Mouse (Mus musculus): ENCODE measurements around the gene Gna14. TPM values are rescaled to one million over a fixed set of nuclear protein-coding genes. Genes with fewer than 3 reads are reported as not detected.

The Gna14 gene
- total RNA-seq, 2 experiments from 2014 or later = 1.7 to 2.6 TPM

- ATAC-seq (replicated peaks; ENCODE audit: poor library complexity) = peak; percentile 83
Observed at GRCm38 (mm10) chr19:16448796-16449195, 13.2 kb downstream of the Gna14 start.

- ATAC-seq (replicated peaks; ENCODE audit: poor library complexity) = no peak
Observed at GRCm38 (mm10) chr19:16450824-16451223, 15.3 kb downstream of the Gna14 start.

- peak; percentile 74 for ATAC-seq (replicated peaks; ENCODE audit: poor library complexity)
Observed at GRCm38 (mm10) chr19:16456181-16456580, 20.6 kb downstream of the Gna14 start.

GRCm38 (mm10) chr19:16457127-16457526 is 21.6 kb downstream of the Gna14 start:
- ATAC-seq (replicated peaks; ENCODE audit: poor library complexity) = peak; percentile 62

GRCm38 (mm10) chr19:16459317-16459716 is 23.8 kb downstream of the Gna14 start:
- peak; percentile 61 for ATAC-seq (replicated peaks; ENCODE audit: poor library complexity)

- no peak for ATAC-seq (replicated peaks; ENCODE audit: poor library complexity)
Observed at GRCm38 (mm10) chr19:16460292-16460691, 24.7 kb downstream of the Gna14 start.

DNA sequence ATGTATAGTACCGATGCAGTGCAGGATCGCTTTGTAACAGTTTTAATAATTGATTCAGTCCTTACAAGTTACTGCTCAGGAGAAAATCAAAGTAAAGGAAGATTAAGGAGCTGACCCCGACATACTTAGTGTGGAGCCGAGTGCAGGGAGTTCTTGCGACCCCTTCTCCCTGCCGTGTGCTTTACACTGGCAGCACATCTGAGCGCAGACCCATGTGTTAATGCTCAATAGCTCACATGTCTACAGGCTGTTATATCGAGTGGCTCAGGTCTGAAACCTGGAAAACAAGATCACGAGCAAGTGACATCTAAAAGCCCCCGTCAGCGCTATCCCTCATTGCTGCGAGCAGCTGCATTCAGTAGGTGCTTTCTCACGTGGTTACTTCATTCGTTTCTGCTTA is 25.3 kb downstream of the Gna14 start:
- ATAC-seq (replicated peaks; ENCODE audit: poor library complexity) = no peak

DNA sequence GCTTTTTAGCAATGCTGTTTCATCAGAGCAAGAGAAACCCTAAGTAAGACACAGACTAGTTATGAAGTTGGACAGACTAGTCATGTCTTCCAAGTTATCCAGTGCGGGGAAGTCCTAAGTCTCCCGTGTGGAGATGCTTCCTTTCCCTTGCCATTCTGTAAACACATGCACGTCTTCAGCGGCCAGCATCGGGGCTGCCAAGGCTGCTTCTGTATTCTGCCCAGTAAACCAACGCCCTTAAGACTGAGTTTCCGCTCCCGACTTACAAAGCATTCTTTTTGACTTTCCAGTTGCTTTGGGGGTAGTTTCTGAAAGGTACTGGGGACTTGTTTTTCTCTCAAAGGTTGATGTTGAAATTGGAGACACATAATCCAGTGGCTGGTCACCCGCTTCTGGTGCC is 26.9 kb downstream of the Gna14 start:
- no peak for ATAC-seq (replicated peaks; ENCODE audit: poor library complexity)

- no peak for ATAC-seq (replicated peaks; ENCODE audit: poor library complexity)
Observed at GRCm38 (mm10) chr19:16464730-16465129, 29.2 kb downstream of the Gna14 start.

- ATAC-seq (replicated peaks; ENCODE audit: poor library complexity) = 0 out of 2 replicates have a peak, but pooled peaks have one; percentile 37
Observed at GRCm38 (mm10) chr19:16468756-16469374, 33.3 kb downstream of the Gna14 start.

DNA sequence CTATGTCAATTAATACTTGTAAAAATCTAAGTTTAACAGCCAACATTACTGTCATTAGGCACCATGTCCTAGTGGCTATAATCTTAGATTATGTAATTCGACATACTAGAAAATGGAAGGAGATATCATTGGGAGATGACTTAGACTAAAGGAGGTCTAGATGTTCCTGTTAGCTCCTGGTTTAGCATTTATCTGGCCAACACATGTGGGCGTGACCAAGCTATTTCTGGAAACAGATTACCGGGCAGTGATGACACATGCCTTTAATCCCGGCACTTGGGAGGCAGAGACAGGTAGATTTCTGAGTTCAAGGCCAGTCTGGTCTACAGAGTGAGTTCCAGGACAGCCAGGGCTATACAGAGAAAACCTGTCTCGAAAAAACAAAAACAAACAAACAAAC is 37.1 kb downstream of the Gna14 start:
- ATAC-seq (replicated peaks; ENCODE audit: poor library complexity) = 0 out of 2 replicates have a peak, but pooled peaks have one; percentile 8

DNA sequence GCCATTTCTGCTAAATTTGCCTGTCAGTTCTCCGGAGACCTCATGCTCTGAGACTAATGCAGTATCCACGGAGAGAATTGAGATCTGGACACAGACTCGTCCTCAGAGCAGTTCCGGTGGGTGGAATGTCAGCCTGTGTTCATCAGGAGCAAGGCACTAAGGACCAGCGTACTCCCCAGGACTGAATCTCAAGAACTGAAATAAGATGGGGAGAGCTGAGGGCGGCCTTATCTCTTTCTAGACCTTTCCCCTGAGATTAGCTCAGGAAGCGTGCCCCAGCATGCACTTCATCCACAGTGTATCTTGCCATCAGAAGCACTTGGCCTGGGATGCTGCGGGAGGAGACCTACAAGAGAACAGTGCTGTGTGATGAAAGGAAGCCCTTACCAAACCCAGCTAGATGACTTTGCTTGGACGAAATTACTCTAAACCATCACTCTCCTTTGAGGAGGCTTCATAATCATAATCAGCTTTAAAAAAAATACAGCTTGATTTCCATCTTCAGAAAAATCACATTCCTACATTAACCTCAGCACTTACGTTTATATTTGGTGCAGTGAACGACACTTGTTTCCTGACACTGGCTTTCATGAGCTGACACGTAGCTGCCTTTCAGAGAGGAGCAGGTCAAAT is 41.9 kb downstream of the Gna14 start:
- ATAC-seq (replicated peaks; ENCODE audit: poor library complexity) = no peak

- peak; percentile 85 for ATAC-seq (replicated peaks; ENCODE audit: poor library complexity)
Observed at GRCm38 (mm10) chr19:16478186-16478607, 42.6 kb downstream of the Gna14 start.

GRCm38 (mm10) chr19:16482047-16482446 is 46.5 kb downstream of the Gna14 start:
- ATAC-seq (replicated peaks; ENCODE audit: poor library complexity) = peak; percentile 49

DNA sequence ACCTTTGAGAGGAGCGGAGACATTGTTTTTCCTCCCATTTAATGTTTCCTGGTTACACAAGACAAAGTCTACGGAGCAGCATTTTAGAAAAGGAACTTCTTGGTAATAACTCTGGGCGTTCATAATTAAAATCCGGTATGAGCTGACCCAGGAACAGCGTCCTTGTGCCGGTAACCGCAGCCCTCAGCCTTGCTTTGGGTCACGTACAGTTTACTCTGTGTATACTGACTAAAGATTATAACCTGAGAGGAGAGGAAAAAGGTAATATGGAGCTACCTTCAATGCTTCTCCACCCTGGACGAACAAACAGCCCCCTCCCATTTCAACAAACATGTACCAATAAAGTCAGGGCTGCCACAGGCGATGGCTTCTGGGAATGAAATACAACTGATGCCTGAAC is 48.7 kb downstream of the Gna14 start:
- no peak for ATAC-seq (replicated peaks; ENCODE audit: poor library complexity)

- no peak for ATAC-seq (replicated peaks; ENCODE audit: poor library complexity)
Observed at GRCm38 (mm10) chr19:16484671-16485070, 49.1 kb downstream of the Gna14 start.

DNA sequence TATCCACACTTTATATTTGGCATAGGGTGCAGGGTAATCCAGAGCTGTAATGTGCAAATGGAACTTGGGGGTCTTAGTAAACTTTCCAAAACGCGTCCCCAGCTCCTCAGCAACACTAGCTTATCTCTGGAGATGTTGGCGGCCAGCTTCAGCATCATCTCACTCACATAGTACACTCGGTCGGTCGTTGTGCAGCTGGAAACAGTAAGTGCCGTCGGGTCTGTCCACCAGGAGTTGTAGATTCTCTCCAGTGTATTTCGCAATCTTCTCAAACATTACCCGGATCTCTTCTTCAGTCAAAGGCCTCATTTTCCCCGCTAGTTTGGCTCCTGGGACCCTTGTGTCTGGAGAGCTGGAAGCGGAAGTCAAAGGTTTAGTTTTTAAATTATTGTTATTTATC is 55.2 kb downstream of the Gna14 start:
- ATAC-seq (replicated peaks; ENCODE audit: poor library complexity) = no peak

DNA sequence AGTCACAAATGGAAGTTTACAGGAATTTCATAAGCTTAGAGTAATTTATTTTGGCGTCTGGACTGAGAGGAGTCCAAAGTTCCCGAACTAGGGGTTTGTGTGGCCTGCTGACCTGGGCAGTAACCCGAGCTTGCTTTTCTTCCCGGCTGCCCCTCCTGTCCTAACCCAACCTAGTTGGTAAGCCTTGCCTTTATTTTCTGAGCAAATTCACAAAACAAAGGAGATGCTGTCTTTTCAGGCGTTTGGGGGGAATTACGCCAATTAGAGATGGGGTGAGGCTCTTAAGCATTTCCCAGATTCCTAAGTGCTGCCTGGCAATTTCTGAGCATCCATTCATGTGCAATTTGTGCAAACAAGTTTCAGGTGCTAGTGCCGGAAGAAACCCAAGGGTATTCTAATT is 55.9 kb downstream of the Gna14 start:
- ATAC-seq (replicated peaks; ENCODE audit: poor library complexity) = no peak

- 0 out of 2 replicates have a peak, but pooled peaks have one; percentile 39 for ATAC-seq (replicated peaks; ENCODE audit: poor library complexity)
Observed at GRCm38 (mm10) chr19:16492453-16492852, 56.9 kb downstream of the Gna14 start.

DNA sequence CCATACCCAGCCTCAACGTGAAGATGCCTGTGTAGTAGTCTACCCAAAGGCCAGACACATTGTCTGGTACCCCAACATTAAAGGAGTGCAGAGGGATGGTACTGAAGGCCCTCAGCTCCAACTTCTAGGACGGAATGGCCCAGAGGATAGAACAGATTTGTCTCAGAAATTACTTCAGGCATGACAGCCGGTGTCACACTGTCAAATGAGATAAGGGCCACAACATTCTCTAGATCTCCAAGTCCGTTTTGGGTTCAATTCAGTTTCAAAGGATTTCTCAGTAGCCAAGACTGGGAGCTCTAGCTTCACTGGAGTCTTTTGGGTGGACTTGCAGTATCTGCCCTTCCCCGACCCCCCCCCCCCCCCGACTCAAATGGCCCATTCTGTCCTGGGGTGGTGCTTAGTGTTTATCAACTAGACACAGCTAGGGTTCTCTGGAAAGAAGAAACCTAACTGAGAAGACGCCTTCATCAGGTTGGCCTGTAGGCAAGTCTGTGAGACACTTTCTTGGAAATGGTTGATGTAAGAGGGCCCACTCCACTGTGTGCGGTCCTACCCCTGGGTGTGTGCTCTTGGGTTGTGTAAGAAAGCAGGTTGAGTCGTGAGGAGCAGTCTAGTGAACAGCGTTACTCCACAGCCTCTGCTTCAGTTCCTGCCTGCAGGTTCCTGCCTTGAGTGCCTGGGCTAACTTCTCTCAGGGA is 59.4 kb downstream of the Gna14 start:
- peak; percentile 39 for ATAC-seq (replicated peaks; ENCODE audit: poor library complexity)

GRCm38 (mm10) chr19:16496016-16496415 is 60.5 kb downstream of the Gna14 start:
- ATAC-seq (replicated peaks; ENCODE audit: poor library complexity) = no peak

DNA sequence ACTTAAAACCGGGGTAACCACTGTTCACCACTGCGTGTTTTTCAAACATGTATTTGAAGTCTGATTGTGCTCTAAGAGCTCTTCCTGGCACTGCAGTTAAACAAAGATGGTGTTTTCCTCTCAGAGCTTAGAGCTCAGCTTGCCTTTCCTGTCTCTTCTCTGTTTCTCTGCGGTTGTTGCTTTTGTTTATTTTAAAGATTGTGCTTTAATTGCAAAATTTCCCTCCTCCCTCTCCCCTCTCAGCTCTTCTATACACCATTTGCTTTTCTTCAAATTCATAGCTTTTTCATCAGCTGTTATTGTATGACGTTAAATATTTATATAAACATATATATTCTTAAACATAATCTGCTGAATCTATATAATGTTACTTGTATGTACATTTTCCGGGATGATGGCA is 66.5 kb downstream of the Gna14 start:
- no peak for ATAC-seq (replicated peaks; ENCODE audit: poor library complexity)
